Mouse (Mus musculus): ENCODE measurements around the gene Dhx37.
"Not testable (repeated sequence)": the region's sequence is repeated elsewhere in the genome, so short reads cannot be mapped to it uniquely, and the experiment has no call there.

The Dhx37 gene

GRCm38 (mm10) chr5:125448631-125449030 is 14.7 kb upstream of the Dhx37 start:
- DNase-seq (ENCODE audit: low read depth, low spot score): no peak

GRCm38 (mm10) chr5:125448026-125448425 is 14.1 kb upstream of the Dhx37 start:
- DNase-seq (ENCODE audit: low read depth, low spot score): no peak

- DNase-seq (ENCODE audit: low read depth, low spot score): no peak
These were observed 12.4 kb upstream of the Dhx37 start for GRCm38 (mm10) chr5:125446344-125446743.

DNA sequence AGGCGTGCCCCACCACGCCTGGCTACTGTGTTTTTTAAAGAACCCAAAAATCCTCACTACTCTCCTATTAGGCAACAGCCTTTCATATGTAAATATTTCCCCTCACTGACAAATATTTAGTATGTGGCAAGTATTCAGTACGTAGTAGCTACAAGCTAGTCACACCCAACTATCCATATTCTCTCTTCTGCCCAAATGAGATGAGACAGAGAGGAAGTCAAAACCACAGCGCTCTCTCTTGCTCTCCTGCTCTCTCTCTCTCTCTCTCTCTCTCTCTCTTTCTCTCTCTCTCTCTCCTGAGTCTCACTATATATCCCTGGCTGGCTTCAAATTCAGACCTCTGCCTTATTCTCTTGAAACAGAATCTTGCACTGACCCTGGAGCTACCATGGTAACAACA is 10.6 kb upstream of the Dhx37 start:
- no peak for DNase-seq (ENCODE audit: low read depth, low spot score)

- DNase-seq (ENCODE audit: low read depth, low spot score): no peak
These were observed 10.0 kb upstream of the Dhx37 start for GRCm38 (mm10) chr5:125443915-125444314.

- DNase-seq (ENCODE audit: low read depth, low spot score): no peak
These were observed 9.4 kb upstream of the Dhx37 start for GRCm38 (mm10) chr5:125443335-125443734.

DNA sequence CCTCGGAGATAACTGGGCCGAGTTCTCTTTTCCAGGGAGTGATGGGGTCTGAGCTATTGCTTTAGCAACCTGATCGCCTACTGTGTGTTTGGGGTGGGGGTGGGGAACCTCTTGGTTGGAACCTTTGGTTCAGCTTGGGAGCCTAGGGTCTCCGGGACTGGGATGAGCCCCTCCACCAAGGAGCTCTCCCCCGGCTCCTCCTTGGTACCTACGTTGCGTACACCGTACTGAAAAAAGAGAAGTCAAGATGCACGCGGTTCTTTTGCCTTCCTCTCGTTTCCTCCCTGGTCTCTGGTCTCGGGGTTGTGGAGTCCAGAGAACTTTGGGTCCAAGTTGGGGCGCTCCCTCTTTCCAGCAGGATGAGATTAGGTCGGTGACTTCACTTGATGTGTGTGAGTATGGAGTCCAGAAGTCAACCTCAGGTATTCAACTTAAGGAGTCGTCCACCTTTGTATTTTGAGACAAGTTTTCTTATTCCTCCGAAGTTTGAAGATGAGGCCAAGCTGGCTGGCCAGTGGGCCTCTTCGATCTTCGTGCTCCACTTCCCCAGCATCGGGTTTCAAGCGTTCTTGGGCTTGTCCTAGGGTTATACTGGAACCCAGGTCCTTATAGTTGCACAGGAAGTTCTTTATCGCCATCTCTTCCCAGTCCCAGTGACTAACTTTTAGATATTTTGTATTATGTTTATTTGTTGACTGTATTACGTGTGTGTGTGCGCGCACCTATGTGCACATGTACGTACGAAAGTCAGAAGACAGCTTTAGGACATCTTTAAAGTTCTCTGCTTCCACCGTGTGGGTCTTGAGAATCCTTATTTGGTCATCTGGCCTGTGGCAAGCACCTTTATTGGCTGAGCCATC is 8.4 kb upstream of the Dhx37 start:
- DNase-seq (ENCODE audit: low read depth, low spot score): no peak

- DNase-seq (ENCODE audit: low read depth, low spot score): no peak
These were observed 7.6 kb upstream of the Dhx37 start, which contains the start of gene Bri3bp for GRCm38 (mm10) chr5:125441234-125442114. Gene Bri3bp (plus strand): TSS chr5:125441568.

GRCm38 (mm10) chr5:125440583-125441233 is 6.8 kb upstream of the Dhx37 start:
- DNase-seq (ENCODE audit: low read depth, low spot score): no peak

- not testable (repeated sequence) for DNase-seq (ENCODE audit: low read depth, low spot score)
These were observed 426 bp upstream of the Dhx37 start for GRCm38 (mm10) chr5:125434347-125434746.

GRCm38 (mm10) chr5:125432324-125432723 is 1.6 kb downstream of the Dhx37 start:
- DNase-seq (ENCODE audit: low read depth, low spot score): not testable (repeated sequence)

DNA sequence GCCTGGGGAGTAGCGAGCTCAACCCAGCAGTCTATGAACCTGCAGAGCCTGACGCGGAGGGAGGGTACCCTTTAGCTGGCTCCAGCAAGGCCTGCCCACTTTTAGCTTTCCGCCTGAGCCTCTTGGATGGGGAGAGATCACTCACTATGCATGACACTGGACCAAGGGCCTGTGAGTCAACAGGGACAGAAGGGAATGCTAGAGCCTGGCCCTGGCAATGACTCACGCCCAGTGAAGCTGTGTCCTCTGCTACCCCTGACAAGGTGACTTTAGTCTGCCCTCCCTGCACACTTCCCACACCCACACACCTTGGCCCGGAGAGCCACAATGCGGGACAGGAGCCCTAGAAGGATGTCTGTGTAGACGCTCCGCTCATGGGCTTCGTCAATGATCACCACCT is 7.6 kb downstream of the Dhx37 start:
- DNase-seq (ENCODE audit: low read depth, low spot score): no peak

DNA sequence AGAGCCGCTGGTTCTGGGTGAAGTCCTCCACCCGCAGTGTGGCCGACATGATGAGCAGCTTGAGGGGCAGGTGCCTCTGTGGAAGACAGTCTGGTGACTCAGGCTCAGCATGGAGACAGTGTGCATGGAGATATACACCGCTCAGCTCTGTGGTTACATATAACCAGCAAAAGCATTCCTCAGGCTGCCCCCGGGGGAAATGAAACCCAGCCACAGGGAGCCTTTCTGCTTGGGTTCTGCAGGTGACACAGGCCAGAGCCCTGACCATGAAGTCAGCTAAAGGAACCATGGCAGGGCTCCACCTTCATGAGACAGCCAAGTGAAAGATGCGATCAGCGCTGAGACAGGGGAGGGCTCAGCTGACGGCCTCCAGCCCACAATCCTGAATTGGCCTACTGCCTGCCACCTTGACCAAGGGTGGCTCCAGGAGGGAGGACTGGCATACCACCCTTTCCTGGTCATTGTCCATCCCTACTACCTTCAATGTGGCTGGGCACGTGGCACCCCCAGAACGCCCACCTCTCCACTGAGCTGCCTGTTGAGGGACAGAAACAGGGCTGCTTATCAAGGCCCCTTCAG is 8.1 kb downstream of the Dhx37 start:
- no peak for DNase-seq (ENCODE audit: low read depth, low spot score)

DNA sequence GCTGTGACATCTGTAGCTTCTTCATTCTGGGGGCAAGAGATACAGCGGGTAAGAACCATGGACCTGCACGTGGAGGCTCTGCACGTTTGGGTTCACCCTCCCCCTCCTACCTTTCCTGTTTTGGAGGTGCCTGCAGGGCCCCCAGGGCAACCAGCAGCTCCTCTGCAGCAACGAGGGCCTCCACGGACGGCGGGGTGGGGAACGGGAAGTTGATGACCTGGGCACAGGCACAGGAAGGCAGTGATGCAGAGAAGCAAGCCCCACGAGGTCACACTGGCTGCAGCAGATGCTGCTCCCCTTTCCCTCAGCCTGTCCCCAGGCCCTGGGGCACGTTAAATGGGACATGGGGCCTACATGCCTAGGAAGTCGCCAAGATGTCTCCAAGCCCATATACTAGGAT is 14.8 kb downstream of the Dhx37 start:
- DNase-seq (ENCODE audit: low read depth, low spot score): no peak

GRCm38 (mm10) chr5:125418636-125419035 is 15.3 kb downstream of the Dhx37 start:
- DNase-seq (ENCODE audit: low read depth, low spot score): no peak

DNA sequence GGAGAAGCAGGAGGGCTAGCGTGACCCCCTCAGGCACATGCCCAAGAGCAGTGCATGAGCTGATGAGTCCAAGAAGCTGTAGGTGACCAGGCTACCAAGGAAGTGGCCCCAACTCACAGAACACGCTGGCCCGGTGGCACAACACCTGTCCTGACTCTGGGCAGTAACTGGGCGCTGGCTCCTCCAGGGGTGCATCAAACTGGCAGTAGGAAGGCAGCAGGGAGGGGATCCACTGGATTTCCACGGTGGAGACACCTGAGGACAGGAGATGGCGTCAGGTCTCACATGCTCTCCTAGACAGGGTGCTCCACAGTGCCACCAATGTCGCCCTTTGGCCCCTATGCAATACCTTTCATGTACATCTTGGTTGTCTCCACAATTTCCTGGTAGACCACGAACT is 17.7 kb downstream of the Dhx37 start:
- no peak for DNase-seq (ENCODE audit: low read depth, low spot score)

GRCm38 (mm10) chr5:125413763-125414162 is 20.2 kb downstream of the Dhx37 start:
- no peak for DNase-seq (ENCODE audit: low read depth, low spot score)

GRCm38 (mm10) chr5:125412536-125412935 is 21.4 kb downstream of the Dhx37 start:
- not testable (repeated sequence) for DNase-seq (ENCODE audit: low read depth, low spot score)

DNA sequence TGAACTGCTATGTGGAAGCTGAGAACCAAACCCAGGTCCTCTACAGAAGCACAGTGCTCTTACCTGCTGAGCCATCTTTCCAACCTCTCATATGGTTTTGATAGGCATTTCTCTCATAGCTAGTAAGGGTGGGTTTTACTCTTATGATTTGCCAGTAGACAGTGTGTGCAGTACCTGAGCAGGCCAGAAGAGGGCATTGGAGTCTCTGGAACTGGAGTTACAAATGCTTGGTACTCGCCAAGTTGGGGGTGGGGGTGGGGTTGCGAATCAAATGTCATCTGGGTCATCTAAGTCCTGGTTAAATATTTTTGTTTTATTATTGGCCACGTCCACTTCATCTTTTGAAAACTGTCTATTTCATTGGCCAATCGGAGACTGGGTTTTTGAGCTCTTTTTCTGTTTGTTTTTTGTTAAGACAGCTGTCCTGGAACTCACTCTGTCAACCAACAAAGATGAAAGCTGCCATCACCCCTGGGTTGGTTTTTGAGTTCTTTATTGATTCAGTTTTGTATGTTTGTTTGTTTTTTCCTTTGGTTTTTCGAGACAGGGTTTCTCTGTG is 21.9 kb downstream of the Dhx37 start:
- DNase-seq (ENCODE audit: low read depth, low spot score): no peak

DNA sequence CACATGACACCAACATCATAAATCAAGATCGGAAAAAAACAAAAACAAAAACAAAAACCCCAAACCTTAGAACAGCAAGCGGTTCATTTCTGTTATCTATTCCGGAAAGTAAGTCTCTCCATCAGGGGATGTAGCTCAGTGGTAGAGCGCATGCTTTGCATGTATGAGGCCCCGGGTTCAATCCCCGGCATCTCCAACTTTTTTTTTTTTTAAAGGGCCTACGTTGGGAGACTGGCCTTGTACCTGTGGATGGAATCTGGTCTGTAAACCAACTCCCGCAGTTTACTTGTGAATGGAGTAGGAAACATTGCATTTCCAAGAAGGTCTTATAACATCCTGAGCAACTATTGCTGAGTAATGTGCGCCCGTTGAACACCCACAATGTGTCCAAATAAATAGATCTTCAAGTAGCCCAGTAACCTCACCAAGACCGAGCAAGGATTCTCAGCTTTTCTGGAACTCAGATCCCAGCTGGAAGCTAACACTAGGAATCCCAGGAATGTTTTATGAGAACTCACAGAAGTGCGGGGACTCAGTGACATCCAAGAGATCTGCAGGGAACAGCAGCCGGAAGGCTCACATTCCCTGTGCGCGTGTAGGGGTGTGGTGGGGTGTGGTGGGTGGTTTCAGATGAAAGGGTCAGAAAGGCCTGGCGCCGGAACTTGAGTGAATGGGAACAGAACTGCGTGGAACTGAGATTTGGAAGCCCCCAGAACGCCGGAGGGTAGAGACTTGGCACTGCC is 24.4 kb downstream of the Dhx37 start:
- DNase-seq (ENCODE audit: low read depth, low spot score): no peak

DNA sequence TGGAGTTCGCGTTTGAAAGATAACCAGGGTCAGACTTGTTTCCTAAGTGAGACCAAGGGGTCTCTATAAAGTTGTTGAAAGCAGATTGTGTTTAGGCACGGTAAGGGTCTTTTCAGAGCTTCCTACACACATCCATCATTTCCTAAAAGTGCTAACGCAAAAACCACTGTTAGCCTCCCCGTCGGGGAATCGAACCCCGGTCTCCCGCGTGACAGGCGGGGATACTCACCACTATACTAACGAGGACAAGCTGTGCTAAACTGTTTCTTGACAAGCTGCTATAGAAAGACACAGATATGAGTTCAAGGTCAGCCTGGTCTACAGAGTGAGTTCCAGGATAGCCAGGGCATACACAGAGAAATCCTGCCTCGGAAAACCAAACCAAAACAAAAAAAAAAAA is 25.1 kb downstream of the Dhx37 start:
- no peak for DNase-seq (ENCODE audit: low read depth, low spot score)
